Mouse (Mus musculus): ENCODE data around the gene Syt2. TPM values are rescaled to one million over a fixed set of nuclear protein-coding genes. Genes with fewer than 3 reads are reported as not detected.

The Syt2 gene
- polyA plus RNA-seq, 1 experiment from 2014 or later: 18.3 TPM

DNA sequence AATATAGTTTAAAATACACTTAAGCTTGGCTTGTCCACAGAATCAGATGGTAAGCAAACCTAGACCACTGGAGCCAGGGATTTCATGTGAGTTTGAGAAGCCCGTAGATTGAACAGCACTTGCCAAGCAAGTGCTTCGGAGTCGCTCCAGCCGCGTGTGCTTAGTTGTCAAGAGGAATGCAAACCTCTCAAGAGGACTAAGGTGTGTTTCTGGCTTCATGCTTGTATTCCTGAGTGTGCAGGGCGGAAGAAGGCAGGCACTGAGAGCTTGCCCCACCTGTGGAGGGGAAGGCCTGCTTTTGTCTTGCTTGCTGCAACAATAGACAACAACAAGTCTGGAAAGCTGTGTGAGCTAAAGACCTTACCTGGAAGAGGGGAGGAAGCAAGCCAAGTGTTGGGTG is 2.8 kb upstream of the Syt2 start:
- no peak overlapping the region for H3K9ac ChIP-seq (replicated peaks; ENCODE audit: low read depth, low read length)
- H3K4me1 ChIP-seq (ENCODE audit: control insufficient read depth, insufficient read depth, low read length): peaks cover 11% of the 10 kb centered on the region; the same call in 1 of the 2 replicates

DNA sequence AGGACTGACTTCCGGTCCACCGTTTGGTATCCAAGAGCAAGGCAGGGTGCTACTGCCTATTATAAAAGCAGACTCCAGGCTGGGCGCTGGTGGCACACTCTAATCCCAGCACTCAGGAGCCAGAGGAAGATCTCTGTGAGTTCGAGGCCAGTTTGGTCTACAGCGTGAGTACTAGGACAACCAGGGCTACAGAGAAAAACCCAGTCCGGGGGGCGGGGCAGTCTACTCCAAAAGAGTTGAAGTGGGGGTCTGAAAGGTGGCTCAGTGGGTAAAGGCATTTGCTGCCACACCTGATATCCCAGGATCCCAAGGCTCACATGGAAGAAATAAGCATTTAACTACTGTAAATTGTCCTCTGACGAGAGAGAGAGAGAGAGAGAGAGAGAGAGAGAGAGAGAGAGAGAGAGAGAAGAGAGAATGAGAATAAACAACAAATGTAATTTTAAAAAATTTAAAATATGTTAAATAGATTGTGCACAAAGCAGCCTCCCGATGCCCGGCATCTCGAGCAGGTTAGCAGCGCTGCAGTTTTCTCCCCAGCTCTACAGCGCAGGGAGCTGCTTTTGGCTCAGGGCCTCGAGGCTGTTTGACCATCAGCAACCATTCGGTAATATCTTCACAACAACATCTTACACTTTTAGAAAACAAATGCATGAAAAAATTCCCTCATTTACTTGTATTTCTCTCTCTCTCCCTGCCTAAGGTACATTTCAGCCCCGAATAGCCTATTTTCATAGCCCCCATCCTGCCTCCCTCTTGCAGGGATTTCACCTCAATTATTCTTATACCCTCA is 873 bp upstream of the Syt2 start:
- Histone ChIP-seq H3K9ac (replicated peaks; ENCODE audit: low read depth, low read length) (no peak overlapping the region), H3K4me3 (ENCODE audit: low read depth, low read length) (peak overlapping the region; percentile 37), H3K9me3 (ENCODE audit: control insufficient read depth, low read length) (no peaks in the 10 kb centered on the region), H3K27me3 (ENCODE audit: control insufficient read depth, insufficient read depth, low read length) (peaks cover 17% of the 10 kb centered on the region), H3K36me3 (ENCODE audit: control insufficient read depth, insufficient read depth, low read length) (no peaks in the 10 kb centered on the region), H3K27ac (ENCODE audit: low read depth, low read length) (no peak overlapping the region), H3K4me1 (ENCODE audit: control insufficient read depth, insufficient read depth, low read length) (peaks cover 11% of the 10 kb centered on the region; the same call in 1 of the 2 replicates), H3K4me2 (ENCODE audit: low read depth, low read length) (peak overlapping the region; percentile 57)
- no peak for ATAC-seq (ENCODE audit: low read depth)
- 17% methylated on average over 16 of the region's 16 CpGs for WGBS

More for the DNA sequence above, 2.8 kb upstream of the Syt2 start:
- whole genome bisulfite sequencing: 78% methylated on average over 6 of the region's 6 CpGs
- Histone ChIP-seq H3K27ac (ENCODE audit: low read depth, low read length) (no peak overlapping the region), H3K36me3 (ENCODE audit: control insufficient read depth, insufficient read depth, low read length) (no peaks in the 10 kb centered on the region), H3K27me3 (ENCODE audit: control insufficient read depth, insufficient read depth, low read length) (peaks cover 16% of the 10 kb centered on the region), H3K9me3 (ENCODE audit: control insufficient read depth, low read length) (no peaks in the 10 kb centered on the region), H3K4me2 (ENCODE audit: low read depth, low read length) (no peak overlapping the region), H3K4me3 (ENCODE audit: low read depth, low read length) (no peak overlapping the region)
- no peak for ATAC-seq (ENCODE audit: low read depth)

DNA sequence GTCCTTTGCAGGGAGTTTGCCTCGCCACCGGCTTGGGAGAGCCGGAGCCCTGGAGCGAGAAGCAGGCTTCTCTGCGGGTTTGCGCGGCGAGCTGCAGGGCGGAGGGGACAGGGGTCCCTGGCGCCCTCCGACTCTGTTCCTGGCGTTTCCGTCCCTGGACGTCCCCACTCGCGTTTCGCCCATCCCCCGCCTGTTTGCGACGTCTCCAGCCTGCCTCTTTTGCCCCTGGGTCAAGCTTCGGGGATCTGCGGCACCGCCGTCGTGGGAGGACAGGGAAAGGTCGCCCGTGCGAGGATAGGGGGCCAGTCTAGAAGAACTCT is 446 bp downstream of the Syt2 start:
- H3K27me3 ChIP-seq (ENCODE audit: control insufficient read depth, insufficient read depth, low read length): peaks cover 17% of the 10 kb centered on the region
- WGBS: under 1% methylated on average over 28 of the region's 28 CpGs
- ATAC-seq (ENCODE audit: low read depth): peak; percentile 15; the same call in 1 of the 2 replicates

GRCm38 (mm10) chr1:134647591-134647990 is 1.1 kb downstream of the Syt2 start:
- peaks cover 17% of the 10 kb centered on the region for H3K27me3 ChIP-seq (ENCODE audit: control insufficient read depth, insufficient read depth, low read length)
- no peak overlapping the region for H3K27ac ChIP-seq (ENCODE audit: low read depth, low read length)
- ATAC-seq (ENCODE audit: low read depth): no peak
- H3K4me1 ChIP-seq (ENCODE audit: control insufficient read depth, insufficient read depth, low read length): peaks cover 21% of the 10 kb centered on the region; the same call in 1 of the 2 replicates
- H3K9me3 ChIP-seq (ENCODE audit: control insufficient read depth, low read length): no peaks in the 10 kb centered on the region
- 20% methylated on average over 7 of the region's 7 CpGs for WGBS
- H3K4me3 ChIP-seq (ENCODE audit: low read depth, low read length): no peak overlapping the region
- no peak overlapping the region for H3K9ac ChIP-seq (replicated peaks; ENCODE audit: low read depth, low read length)
- H3K4me2 ChIP-seq (ENCODE audit: low read depth, low read length): peak overlapping the region; percentile 18; the same call in 1 of the 2 replicates
- H3K36me3 ChIP-seq (ENCODE audit: control insufficient read depth, insufficient read depth, low read length): no peaks in the 10 kb centered on the region

More for the DNA sequence above, 446 bp downstream of the Syt2 start:
- Histone ChIP-seq H3K9ac (replicated peaks; ENCODE audit: low read depth, low read length) (peak overlapping the region; percentile 43), H3K27ac (ENCODE audit: low read depth, low read length) (no peak overlapping the region), H3K36me3 (ENCODE audit: control insufficient read depth, insufficient read depth, low read length) (no peaks in the 10 kb centered on the region), H3K4me1 (ENCODE audit: control insufficient read depth, insufficient read depth, low read length) (peaks cover 17% of the 10 kb centered on the region; the same call in 1 of the 2 replicates), H3K9me3 (ENCODE audit: control insufficient read depth, low read length) (no peaks in the 10 kb centered on the region), H3K4me2 (ENCODE audit: low read depth, low read length) (peak overlapping the region; percentile 57), H3K4me3 (ENCODE audit: low read depth, low read length) (peak overlapping the region; percentile 37)

- Histone ChIP-seq H3K27me3 (ENCODE audit: control insufficient read depth, insufficient read depth, low read length) (peaks cover 17% of the 10 kb centered on the region), H3K4me3 (ENCODE audit: low read depth, low read length) (no peak overlapping the region), H3K9me3 (ENCODE audit: control insufficient read depth, low read length) (no peaks in the 10 kb centered on the region), H3K4me1 (ENCODE audit: control insufficient read depth, insufficient read depth, low read length) (peaks cover 19% of the 10 kb centered on the region; the same call in 1 of the 2 replicates), H3K27ac (ENCODE audit: low read depth, low read length) (no peak overlapping the region), H3K4me2 (ENCODE audit: low read depth, low read length) (no peak overlapping the region), H3K9ac (replicated peaks; ENCODE audit: low read depth, low read length) (no peak overlapping the region), H3K36me3 (ENCODE audit: control insufficient read depth, insufficient read depth, low read length) (no peaks in the 10 kb centered on the region)
- 68% methylated on average over 5 of the region's 5 CpGs for WGBS
- no peak for ATAC-seq (ENCODE audit: low read depth)
These were observed 4.3 kb downstream of the Syt2 start for GRCm38 (mm10) chr1:134650816-134651215.

- H3K27me3 ChIP-seq (ENCODE audit: control insufficient read depth, insufficient read depth, low read length): peaks cover 17% of the 10 kb centered on the region
- peaks cover 19% of the 10 kb centered on the region; the same call in 1 of the 2 replicates for H3K4me1 ChIP-seq (ENCODE audit: control insufficient read depth, insufficient read depth, low read length)
- no peak overlapping the region for H3K4me2 ChIP-seq (ENCODE audit: low read depth, low read length)
- no peaks in the 10 kb centered on the region for H3K36me3 ChIP-seq (ENCODE audit: control insufficient read depth, insufficient read depth, low read length)
- no peak overlapping the region for H3K9ac ChIP-seq (replicated peaks; ENCODE audit: low read depth, low read length)
- no peaks in the 10 kb centered on the region for H3K9me3 ChIP-seq (ENCODE audit: control insufficient read depth, low read length)
- 46% methylated on average over 13 of the region's 13 CpGs for WGBS
- H3K4me3 ChIP-seq (ENCODE audit: low read depth, low read length): no peak overlapping the region
- H3K27ac ChIP-seq (ENCODE audit: low read depth, low read length): peak overlapping the region; percentile 3; the same call in 1 of the 2 replicates
- 0 out of 2 replicates have a peak, but pooled peaks have one; percentile 4 for ATAC-seq (ENCODE audit: low read depth)
These were observed 4.9 kb downstream of the Syt2 start for GRCm38 (mm10) chr1:134651268-134651850.

DNA sequence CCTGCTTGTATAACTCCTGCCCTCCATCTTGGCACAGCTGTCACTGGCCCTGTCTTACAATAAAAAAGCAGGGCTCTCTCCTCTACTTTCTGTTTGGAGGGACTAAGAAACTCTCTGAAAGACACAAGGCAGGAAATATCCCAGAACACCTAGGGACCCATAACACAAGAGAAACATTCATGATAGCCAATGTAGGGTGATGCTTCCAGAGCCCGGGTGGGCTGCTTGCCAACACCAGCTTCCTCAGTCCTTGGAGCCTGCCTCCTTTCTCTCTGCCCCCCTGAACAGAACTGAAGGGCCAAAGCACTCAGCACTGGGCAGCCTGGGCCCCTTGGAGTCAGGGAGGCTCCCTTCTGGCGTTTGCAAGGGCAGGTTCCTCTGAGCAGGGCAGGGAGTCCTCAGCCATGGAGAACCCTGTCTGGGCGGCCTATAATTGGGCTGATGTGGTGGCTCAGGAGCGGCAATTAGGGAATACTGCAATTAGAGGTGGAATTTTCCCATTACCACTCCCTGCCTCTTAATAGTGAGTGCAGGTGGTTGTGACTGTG is 5.4 kb downstream of the Syt2 start:
- H3K4me3 ChIP-seq (ENCODE audit: low read depth, low read length): no peak overlapping the region
- peaks cover 13% of the 10 kb centered on the region; the same call in 1 of the 2 replicates for H3K4me1 ChIP-seq (ENCODE audit: control insufficient read depth, insufficient read depth, low read length)
- H3K9ac ChIP-seq (replicated peaks; ENCODE audit: low read depth, low read length): no peak overlapping the region
- no peaks in the 10 kb centered on the region for H3K36me3 ChIP-seq (ENCODE audit: control insufficient read depth, insufficient read depth, low read length)
- no peaks in the 10 kb centered on the region for H3K9me3 ChIP-seq (ENCODE audit: control insufficient read depth, low read length)
- WGBS: 23% methylated on average over 4 of the region's 4 CpGs
- no peak overlapping the region for H3K4me2 ChIP-seq (ENCODE audit: low read depth, low read length)
- peak overlapping the region; percentile 55; the same call in 1 of the 2 replicates for H3K27ac ChIP-seq (ENCODE audit: low read depth, low read length)
- ATAC-seq (ENCODE audit: low read depth): peak; percentile 70; the same call in 1 of the 2 replicates
- H3K27me3 ChIP-seq (ENCODE audit: control insufficient read depth, insufficient read depth, low read length): peaks cover 15% of the 10 kb centered on the region

GRCm38 (mm10) chr1:134653603-134654257 is 7.3 kb downstream of the Syt2 start:
- no peak for ATAC-seq (ENCODE audit: low read depth)
- Histone ChIP-seq H3K9me3 (ENCODE audit: control insufficient read depth, low read length) (no peaks in the 10 kb centered on the region), H3K4me1 (ENCODE audit: control insufficient read depth, insufficient read depth, low read length) (peaks cover 10% of the 10 kb centered on the region; the same call in 1 of the 2 replicates), H3K4me2 (ENCODE audit: low read depth, low read length) (no peak overlapping the region), H3K36me3 (ENCODE audit: control insufficient read depth, insufficient read depth, low read length) (no peaks in the 10 kb centered on the region), H3K27ac (ENCODE audit: low read depth, low read length) (peak overlapping the region; percentile 39; the same call in 1 of the 2 replicates), H3K9ac (replicated peaks; ENCODE audit: low read depth, low read length) (no peak overlapping the region), H3K4me3 (ENCODE audit: low read depth, low read length) (no peak overlapping the region), H3K27me3 (ENCODE audit: control insufficient read depth, insufficient read depth, low read length) (peaks cover under 1% of the 10 kb centered on the region; the same call in 1 of the 2 replicates)
- whole genome bisulfite sequencing: 18% methylated on average over 10 of the region's 10 CpGs
